In the genomic region with DNA sequence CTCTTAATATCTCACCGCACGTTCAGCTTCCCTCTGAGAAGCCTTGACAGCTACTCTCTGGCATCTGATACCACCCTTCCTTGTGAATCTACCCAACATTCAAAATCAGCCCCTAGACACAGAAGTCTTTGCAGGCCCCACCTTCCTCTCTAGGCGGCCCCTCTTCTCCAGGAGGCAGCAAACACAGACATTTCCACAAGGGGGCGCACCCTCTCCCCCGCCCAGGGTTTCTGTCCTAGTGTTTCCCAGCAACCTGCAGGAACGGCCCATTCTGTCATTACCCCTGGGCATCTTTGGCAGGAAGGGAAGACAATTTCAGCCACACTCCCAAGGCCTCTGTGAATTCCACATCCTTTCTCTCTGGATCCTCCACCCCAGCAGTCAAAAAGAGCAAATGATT, we compare ENCODE assay signal across 8 mouse cellular contexts.
DNase-seq lines count a peak whose midpoint lies in the region; ATAC-seq and TF ChIP-seq lines count a peak whose summit lies in the region.

No protein-coding gene starts in this region.

- H3K36me3 ChIP-seq in hindbrain, embryonic 11.5 days (ENCODE audit: control insufficient read depth, insufficient read depth, low read length) = no peaks in the 10 kb centered on the region
- peaks cover 10% of the 10 kb centered on the region for H3K36me3 ChIP-seq in hindbrain, embryonic 16.5 days (ENCODE audit: control insufficient read depth, insufficient read depth, low read length)
- peaks cover 14% of the 10 kb centered on the region; the same call in 1 of the 2 replicates for H3K36me3 ChIP-seq in E14TG2a.4 (ENCODE audit: insufficient read depth, low read length)
- H3K36me3 ChIP-seq in midbrain, embryonic 13.5 days = peaks cover 38% of the 10 kb centered on the region
- H3K36me3 ChIP-seq in stomach, postnatal 0 days (ENCODE audit: control insufficient read depth, insufficient read depth, low read length) = peaks cover 7% of the 10 kb centered on the region; the same call in 1 of the 2 replicates

- H3K9me3 ChIP-seq in hindbrain, embryonic 11.5 days (ENCODE audit: control insufficient read depth, low read length) = no peaks in the 10 kb centered on the region
- no peaks in the 10 kb centered on the region for H3K9me3 ChIP-seq in hindbrain, embryonic 16.5 days (ENCODE audit: control insufficient read depth, low read length)
- no peaks in the 10 kb centered on the region for H3K9me3 ChIP-seq in E14TG2a.4 (ENCODE audit: low read length)
- no peaks in the 10 kb centered on the region for H3K9me3 ChIP-seq in midbrain, embryonic 13.5 days
- H3K9me3 ChIP-seq in stomach, postnatal 0 days (ENCODE audit: control insufficient read depth, low read length) = no peaks in the 10 kb centered on the region

- no peaks in the 10 kb centered on the region for H3K27me3 ChIP-seq in hindbrain, embryonic 11.5 days (ENCODE audit: control insufficient read depth, insufficient read depth, low read length)
- no peaks in the 10 kb centered on the region for H3K27me3 ChIP-seq in hindbrain, embryonic 16.5 days (replicated peaks; ENCODE audit: control insufficient read depth, insufficient read depth, low read length)
- no peaks in the 10 kb centered on the region for H3K27me3 ChIP-seq in E14TG2a.4 (ENCODE audit: insufficient read depth, low read length)
- no peaks in the 10 kb centered on the region for H3K27me3 ChIP-seq in midbrain, embryonic 13.5 days
- no peaks in the 10 kb centered on the region for H3K27me3 ChIP-seq in stomach, postnatal 0 days (ENCODE audit: control insufficient read depth, insufficient read depth, low read length)

- H3K9ac ChIP-seq in hindbrain, embryonic 11.5 days (ENCODE audit: low read depth, low read length) = no peak overlapping the region
- H3K9ac ChIP-seq in hindbrain, embryonic 16.5 days (ENCODE audit: low read depth, low read length) = no peak overlapping the region
- no peak overlapping the region for H3K9ac ChIP-seq in midbrain, embryonic 13.5 days (replicated peaks)
- H3K9ac ChIP-seq in stomach, postnatal 0 days (ENCODE audit: low read length) = no peak overlapping the region

- H3K4me1 ChIP-seq in hindbrain, embryonic 11.5 days (replicated peaks; ENCODE audit: control insufficient read depth, insufficient read depth, low read length) = no peaks in the 10 kb centered on the region; the same call in 1 of the 2 replicates
- H3K4me1 ChIP-seq in hindbrain, embryonic 16.5 days (ENCODE audit: control insufficient read depth, insufficient read depth, low read depth, low read length) = peaks cover 10% of the 10 kb centered on the region; the same call in 1 of the 2 replicates
- peaks cover 50% of the 10 kb centered on the region for H3K4me1 ChIP-seq in E14TG2a.4 (replicated peaks; ENCODE audit: low read depth, low read length)
- H3K4me1 ChIP-seq in midbrain, embryonic 13.5 days (replicated peaks) = peaks cover 23% of the 10 kb centered on the region
- no peaks in the 10 kb centered on the region for H3K4me1 ChIP-seq in stomach, postnatal 0 days (replicated peaks; ENCODE audit: control insufficient read depth, insufficient read depth)

- TF ChIP-seq EP300 in stomach, postnatal 0 days (optimal IDR thresholded peaks at IDR 0.05) = no peak

- no peak overlapping the region for H3K4me2 ChIP-seq in hindbrain, embryonic 11.5 days (replicated peaks; ENCODE audit: low read depth, low read length)
- no peak overlapping the region for H3K4me2 ChIP-seq in hindbrain, embryonic 16.5 days (ENCODE audit: low read length)
- no peak overlapping the region for H3K4me2 ChIP-seq in midbrain, embryonic 13.5 days (replicated peaks)
- no peak overlapping the region for H3K4me2 ChIP-seq in stomach, postnatal 0 days (replicated peaks; ENCODE audit: low read depth)

- no peak overlapping the region for H3K27ac ChIP-seq in hindbrain, embryonic 11.5 days (ENCODE audit: low read depth, low read length)
- no peak overlapping the region for H3K27ac ChIP-seq in hindbrain, embryonic 16.5 days (ENCODE audit: low read depth, low read length)
- H3K27ac ChIP-seq in midbrain, embryonic 13.5 days = no peak overlapping the region
- no peak overlapping the region for H3K27ac ChIP-seq in stomach, postnatal 0 days (replicated peaks)

- ATAC-seq in hindbrain, embryonic 11.5 days (ENCODE audit: low FRiP score) = peak; percentile 13; the same call in 1 of the 2 replicates
- no peak for ATAC-seq in hindbrain, embryonic 16.5 days
- ATAC-seq in midbrain, embryonic 13.5 days = 0 out of 2 replicates have a peak, but pooled peaks have one; percentile 1
- ATAC-seq in stomach, postnatal 0 days (ENCODE audit: low FRiP score, low TSS enrichment) = no peak

- DNase-seq in hindbrain, embryonic 11.5 days (ENCODE audit: low spot score) = peak; percentile 81
- DNase-seq in c-Kit-positive CD71-negative TER-119-negative erythroid progenitor cells, embryonic 14.5 days (ENCODE audit: low read depth) = peak; percentile 55
- peak; percentile 55 to 57 for DNase-seq in frontal cortex, postnatal 36 days (ENCODE audit: low spot score in 2 of 2)
- peak; percentile 81 to 83 for DNase-seq in kidney, postnatal 4 days
- DNase-seq in stomach, postnatal 0 days (ENCODE audit: low spot score) = peak; percentile 68

- 29% methylated on average over 6 of the region's 6 CpGs for WGBS in hindbrain, embryonic 11.5 days
- 36% methylated on average over 6 of the region's 6 CpGs for WGBS in hindbrain, embryonic 16.5 days
- WGBS in midbrain, embryonic 13.5 days = 36% methylated on average over 6 of the region's 6 CpGs
- WGBS in stomach, postnatal 0 days = 41% methylated on average over 6 of the region's 6 CpGs

- H3K4me3 ChIP-seq in hindbrain, embryonic 11.5 days (ENCODE audit: low read depth, low read length) = no peak overlapping the region
- H3K4me3 ChIP-seq in hindbrain, embryonic 16.5 days (ENCODE audit: low read length) = no peak overlapping the region
- no peak overlapping the region for H3K4me3 ChIP-seq in E14TG2a.4 (replicated peaks; ENCODE audit: low read length)
- H3K4me3 ChIP-seq in midbrain, embryonic 13.5 days (replicated peaks) = no peak overlapping the region
- H3K4me3 ChIP-seq in stomach, postnatal 0 days (ENCODE audit: low read depth, low read length) = no peak overlapping the region

- peak; percentile 90 for TF ChIP-seq CTCF in E14TG2a.4 (conservative IDR thresholded peaks at IDR 0.05; ENCODE audit: low read length)
- TF ChIP-seq CTCF in stomach, postnatal 0 days (IDR thresholded peaks at IDR 0.05; ENCODE audit: low read depth) = peak; percentile 80

Comparison
In these comparisons a context has a peak if more than half of its experiments do, and no peak if none do; other contexts are left out.
1. ATAC-seq: peak in hindbrain, embryonic 11.5 days (single experiment) and midbrain, embryonic 13.5 days (single experiment); none in hindbrain, embryonic 16.5 days (single experiment) and stomach, postnatal 0 days (single experiment).
2. Peak in every context shown above with its lines, with median percentiles within 50 percentile points of each other: DNase-seq.